Mouse (Mus musculus): ENCODE results near the gene Cplx3.

DNA sequence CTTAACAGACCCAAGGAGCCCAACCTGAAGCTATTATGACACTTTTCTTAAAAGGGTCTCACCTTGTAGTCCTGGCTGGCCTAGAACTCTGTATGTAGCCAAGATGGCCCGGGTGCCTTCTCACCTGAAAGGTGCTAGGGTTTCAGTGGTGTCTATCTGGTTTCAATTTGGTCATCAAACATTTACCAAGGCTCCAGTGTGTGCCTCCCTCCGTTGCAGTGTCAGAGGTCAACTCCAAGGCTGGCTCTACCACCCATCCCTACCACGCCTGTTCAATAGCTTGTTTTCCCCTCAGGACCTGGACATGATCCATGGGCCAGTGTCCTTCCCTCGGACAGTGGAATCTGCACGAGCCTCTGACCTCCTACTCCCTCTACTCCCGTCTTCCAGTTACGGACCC, 18.2 kb upstream of the Cplx3 start:
- TF ChIP-seq CTCF (conservative IDR thresholded peaks at IDR 0.05 in 1 of 2, IDR thresholded peaks at IDR 0.05 in 1 of 2; ENCODE audit: low read depth in 2 of 2, low read length in 2 of 2): no peak
- no peak for TF ChIP-seq RAD21 (IDR thresholded peaks at IDR 0.05; ENCODE audit: low read depth, low read length)
- no peak for TF ChIP-seq ZNF384 (IDR thresholded peaks at IDR 0.05; ENCODE audit: low read depth, low read length)
- TF ChIP-seq POLR2A (IDR thresholded peaks at IDR 0.05; ENCODE audit: low read depth, low read length): no peak
- no peak for TF ChIP-seq CHD2 (IDR thresholded peaks at IDR 0.05; ENCODE audit: low read length)
- TF ChIP-seq UBTF (IDR thresholded peaks at IDR 0.05; ENCODE audit: low read depth, low read length): no peak
- TF ChIP-seq JUND (conservative IDR thresholded peaks at IDR 0.05; ENCODE audit: low read depth, low read length): no peak
- TF ChIP-seq NELFE (IDR thresholded peaks at IDR 0.05; ENCODE audit: low read depth, low read length): no peak
- no peak for TF ChIP-seq SIN3A (IDR thresholded peaks at IDR 0.05; ENCODE audit: low read length)
